Mouse (Mus musculus): Measurements from ENCODE around the gene Olfr670.
"Not testable (repeated sequence)": the region's sequence is repeated elsewhere in the genome, so short reads cannot be mapped to it uniquely, and the experiment has no call there.

Gene Olfr670

DNA sequence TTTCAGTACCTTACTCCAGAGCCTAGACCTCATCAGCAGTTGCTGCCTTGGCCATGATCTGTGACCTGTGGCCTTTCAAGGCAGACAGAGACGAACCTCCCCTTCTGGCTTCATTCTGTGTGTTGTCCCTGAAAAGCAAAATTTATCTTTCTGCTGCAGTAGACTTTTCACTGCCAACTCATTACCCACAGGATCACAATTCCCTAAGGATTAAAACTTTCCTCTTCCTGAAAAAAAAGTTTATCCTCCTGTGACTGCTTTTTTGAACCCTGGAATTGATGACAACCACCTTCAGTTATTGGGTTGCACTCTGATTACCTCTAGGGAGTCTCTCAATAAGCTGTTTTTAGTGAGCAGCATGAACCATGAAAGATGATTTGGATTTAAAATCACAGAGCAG lies at the start of gene Olfr670:
Olfr670 (minus strand) TSS at position 101 of the 400 bp plus-strand sequence.
- no peak for DNase-seq (ENCODE audit: low spot score in 2 of 2)

GRCm38 (mm10) chr7:105001929-105002328 lies 39.5 kb upstream of the Olfr670 start, which contains the start of gene Olfr672:
Olfr672 (minus strand) TSS chr7:105002029.
- no peak for DNase-seq (ENCODE audit: low spot score in 2 of 2)

DNA sequence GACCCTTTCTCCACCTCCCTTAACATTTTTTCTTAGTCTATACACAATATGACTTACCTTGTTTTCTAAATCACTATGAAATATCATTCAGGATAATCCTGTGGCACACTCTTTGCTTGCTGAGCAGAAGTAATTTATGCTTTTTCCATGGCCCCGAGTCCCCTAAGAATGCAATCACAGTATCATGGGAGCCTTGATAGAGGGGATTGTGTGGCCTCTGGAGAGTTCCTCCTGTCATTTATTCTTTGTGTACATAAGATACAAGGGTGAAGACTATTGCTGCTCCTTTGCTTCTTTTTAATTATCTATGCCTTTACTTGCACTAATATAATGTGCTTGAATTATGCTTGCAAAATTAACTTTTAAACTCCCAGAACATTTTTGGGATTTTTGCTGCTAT lies 16.6 kb upstream of the Olfr670 start, which contains the start of gene Olfr671:
Olfr671 (minus strand) TSS at position 101 of the 400 bp plus-strand sequence.
- no peak for DNase-seq (ENCODE audit: low spot score in 2 of 2)

GRCm38 (mm10) chr7:104972507-104972906 lies 10.1 kb upstream of the Olfr670 start:
- not testable (repeated sequence) for DNase-seq (ENCODE audit: low spot score in 2 of 2)

DNA sequence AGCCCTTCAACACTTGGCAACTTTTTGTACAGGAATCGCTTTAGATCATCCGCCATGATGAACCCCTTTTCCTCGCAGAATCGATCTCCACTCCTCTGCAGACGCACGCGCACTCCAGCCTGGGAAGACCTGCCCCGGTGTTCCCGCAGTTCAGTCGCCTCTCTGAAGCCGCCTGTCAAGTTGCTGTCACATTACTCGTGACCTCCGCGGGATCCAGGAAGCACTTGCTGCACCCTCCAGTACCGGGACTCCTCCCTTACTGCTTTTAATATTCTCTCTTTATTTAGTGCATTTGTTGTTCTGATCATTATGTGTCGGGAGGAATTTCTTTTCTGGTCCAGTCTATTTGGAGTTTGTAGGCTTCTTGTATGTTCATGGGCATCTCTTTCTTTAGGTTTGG lies 12.2 kb downstream of the Olfr670 start:
- not testable (repeated sequence) for DNase-seq (ENCODE audit: low spot score in 2 of 2)

DNA sequence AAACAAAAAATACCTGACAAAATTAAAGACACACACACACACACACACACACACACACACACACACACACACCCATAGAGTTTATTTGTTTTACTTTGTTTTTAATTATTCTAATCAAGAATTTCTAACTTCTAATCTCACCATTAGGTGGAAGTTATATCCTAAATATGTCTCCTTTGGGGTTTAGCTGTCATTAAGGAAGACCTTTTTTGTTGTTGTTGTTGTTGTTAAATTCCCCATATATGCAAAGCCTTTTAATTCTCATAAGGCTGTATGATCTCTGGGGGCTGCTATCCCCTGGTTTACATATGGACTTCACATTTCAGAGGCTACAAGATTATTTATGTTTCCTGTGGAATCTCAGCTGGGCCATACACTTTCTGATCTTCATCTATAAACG lies 28.5 kb downstream of the Olfr670 start, which contains the start of gene Olfr669:
Olfr669 (plus strand) TSS at position 301 of the 400 bp plus-strand sequence.
- no peak for DNase-seq (ENCODE audit: low spot score in 2 of 2)

DNA sequence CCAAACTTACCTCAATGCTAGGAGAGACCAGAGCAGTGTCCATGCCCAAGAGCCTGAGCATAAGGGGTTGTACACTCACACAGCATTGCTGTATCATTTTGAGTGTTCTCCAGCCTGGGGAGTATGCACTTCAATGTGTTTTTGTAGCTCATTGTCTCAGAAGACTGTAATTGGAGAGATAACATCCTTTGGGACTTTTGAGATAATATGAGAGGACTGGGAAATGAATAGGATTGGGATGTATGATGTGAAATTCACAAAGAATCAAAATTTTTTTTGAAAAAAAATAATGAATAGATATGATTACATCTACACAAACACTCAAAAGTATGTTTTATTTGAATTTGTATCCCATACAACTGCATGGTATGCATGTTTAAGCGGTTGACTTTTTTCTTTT lies 34.5 kb downstream of the Olfr670 start, which contains the start of gene Olfr668:
Olfr668 (minus strand) TSS at position 101 of the 400 bp plus-strand sequence.
- DNase-seq (ENCODE audit: low spot score in 2 of 2): no peak

GRCm38 (mm10) chr7:104921382-104921781 lies 41.0 kb downstream of the Olfr670 start, which contains the start of gene Olfr667:
Olfr667 (minus strand) TSS chr7:104921482.
- DNase-seq (ENCODE audit: low spot score in 2 of 2): no peak
